Mouse (Mus musculus): Measurements from ENCODE around the gene Arhgef38.

DNA sequence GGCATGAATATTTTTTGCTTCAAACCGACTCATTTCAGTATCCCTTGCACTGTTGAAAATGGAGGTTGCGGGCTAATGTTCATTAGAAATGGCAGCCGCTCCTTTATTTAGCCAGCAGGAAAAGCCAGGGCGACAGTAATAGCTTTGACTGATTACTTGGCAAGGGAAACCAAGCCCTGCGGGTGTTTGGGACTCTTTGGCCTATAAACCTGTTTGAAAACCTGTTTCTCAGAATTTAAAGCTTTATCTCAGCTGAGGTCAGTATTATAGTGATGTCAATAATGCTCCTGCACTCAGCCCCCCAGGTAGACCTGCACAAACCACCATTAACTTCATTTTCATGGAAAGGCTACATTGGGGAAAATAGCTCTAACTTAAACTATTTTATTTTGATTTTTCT is 76.5 kb downstream of the Arhgef38 start:
- no peak for TF ChIP-seq CHD2 (IDR thresholded peaks at IDR 0.05; ENCODE audit: low read depth, low read length)
- no peak for TF ChIP-seq ZC3H11A (IDR thresholded peaks at IDR 0.05; ENCODE audit: borderline replicate concordance, low read depth, low read length)
- no peak for TF ChIP-seq MAFK (IDR thresholded peaks at IDR 0.05; ENCODE audit: insufficient read depth, low read depth, low read length)
- TF ChIP-seq HCFC1 (IDR thresholded peaks at IDR 0.05; ENCODE audit: borderline replicate concordance, insufficient read depth, low read length): no peak
